Mouse (Mus musculus) heart, postnatal 10 days (tissue): Measurements from ENCODE around the gene Tpx2. TPM values are rescaled to one million over a fixed set of nuclear protein-coding genes. Genes with fewer than 3 reads are reported as not detected.
A peak's percentile ranks its signal among the peaks of the same experiment; 100 is the strongest.

Source experiments
- DNase-seq, 2 experiments: peaks; one replicate each; pipeline ENCODE4 v3.0.0; 2021
- intact Hi-C: fragments of 180-260 bp; cut with DNase I; formaldehyde crosslinking; loops from one replicate; pipeline ENCODE4 v1.15.1; 2025
- total RNA-seq, 2 experiments: library from RNA; stranded (reverse); gene quantifications; 2 replicates each; pipeline ENCODE4 v1.2.3; 2021

The Tpx2 gene
- total RNA-seq, 2 experiments from 2014 or later, result 16.0 to 17.8 TPM

- DNase-seq, result no peak
- intact Hi-C loops, result no loop called here
Observed at GRCm38 (mm10) chr2:152859501-152859900, 11.7 kb downstream of the Tpx2 start.

- DNase-seq, result peak; percentile 53 to 56
- intact Hi-C loops, result no loop called here
Observed at GRCm38 (mm10) chr2:152861891-152862290, 14.1 kb downstream of the Tpx2 start.

- DNase-seq, result no peak
- intact Hi-C loops, result no loop called here
Observed at GRCm38 (mm10) chr2:152862638-152863037, 14.9 kb downstream of the Tpx2 start.

- no peak for DNase-seq
- intact Hi-C loops, result no loop called here
Observed at GRCm38 (mm10) chr2:152863346-152863745, 15.6 kb downstream of the Tpx2 start.

- intact Hi-C loops, result no loop called here
- DNase-seq, result no peak
Observed at GRCm38 (mm10) chr2:152878239-152878638, 30.5 kb downstream of the Tpx2 start.

- intact Hi-C loops, result no loop called here
- no peak for DNase-seq
Observed at GRCm38 (mm10) chr2:152880898-152881297, 33.1 kb downstream of the Tpx2 start.

- intact Hi-C loops, result no loop called here
- DNase-seq, result no peak
Observed at GRCm38 (mm10) chr2:152884101-152884645, 36.4 kb downstream of the Tpx2 start.

GRCm38 (mm10) chr2:152887230-152887629, 39.5 kb downstream of the Tpx2 start:
- intact Hi-C loops, result no loop called here

GRCm38 (mm10) chr2:152888774-152889173, 41.0 kb downstream of the Tpx2 start:
- DNase-seq, result no peak
- intact Hi-C loops, result no loop called here

More at GRCm38 (mm10) chr2:152887230-152887629, 39.5 kb downstream of the Tpx2 start:
- DNase-seq, result no peak

- DNase-seq, result no peak
- intact Hi-C loops, result no loop called here
Observed at GRCm38 (mm10) chr2:152895834-152896233, 48.1 kb downstream of the Tpx2 start.

- intact Hi-C loops, result no loop called here
- DNase-seq, result no peak
Observed at GRCm38 (mm10) chr2:152896926-152897325, 49.2 kb downstream of the Tpx2 start.

GRCm38 (mm10) chr2:152899011-152899410, 51.2 kb downstream of the Tpx2 start:
- DNase-seq, result no peak
- intact Hi-C loops, result no loop called here

- DNase-seq, result no peak
- intact Hi-C loops, result no loop called here
Observed at GRCm38 (mm10) chr2:152901296-152901695, 53.5 kb downstream of the Tpx2 start.

- intact Hi-C loops, result no loop called here
- DNase-seq, result no peak
Observed at GRCm38 (mm10) chr2:152902658-152903057, 54.9 kb downstream of the Tpx2 start.

- intact Hi-C loops, result no loop called here
Observed at GRCm38 (mm10) chr2:152903586-152903985, 55.8 kb downstream of the Tpx2 start.

GRCm38 (mm10) chr2:152904127-152904643, 56.4 kb downstream of the Tpx2 start:
- peak; percentile 65 to 72 for DNase-seq
- intact Hi-C loops, result no loop called here

More at GRCm38 (mm10) chr2:152903586-152903985, 55.8 kb downstream of the Tpx2 start:
- DNase-seq, result peak in 1 of 2 experiments; percentile 38

GRCm38 (mm10) chr2:152905036-152905829, 57.5 kb downstream of the Tpx2 start:
- peak; percentile 71 to 75 for DNase-seq
- intact Hi-C loops, result no loop called here

GRCm38 (mm10) chr2:152906274-152907037, 58.7 kb downstream of the Tpx2 start:
- intact Hi-C loops, result no loop called here
- DNase-seq, result no peak

GRCm38 (mm10) chr2:152907114-152907943, 59.6 kb downstream of the Tpx2 start:
- DNase-seq, result no peak
- intact Hi-C loops, result no loop called here

GRCm38 (mm10) chr2:152909848-152910247, 62.1 kb downstream of the Tpx2 start:
- no peak for DNase-seq
- intact Hi-C loops, result no loop called here
